Mouse (Mus musculus) heart, embryonic 11.5 days (tissue): Measurements from ENCODE around the gene Gm11037. TPM values are rescaled to one million over a fixed set of nuclear protein-coding genes. Genes with fewer than 3 reads are reported as not detected.

ENCODE experiments used
- ATAC-seq: fragments of 200-750 bp; cut with Nextera tagmentation; replicated peaks from 2 replicates; pipeline ENCODE4 v1.8.0; 2017; ENCODE audit warnings: moderate library complexity; ENCODE audit not compliant: insufficient number of reproducible peaks, low FRiP score, low TSS enrichment
- H3K27ac ChIP-seq: fragments of 300-500 bp; sonication (generic); 2 replicates; pipeline ENCODE4 v1.5.1; 2014; ENCODE audit warnings: mild to moderate bottlenecking, low read depth, low read length
- H3K27me3 ChIP-seq: fragments of 300-500 bp; sonication (generic); 2 replicates; pipeline ENCODE4 v1.6.1; 2014; ENCODE audit warnings: mild to moderate bottlenecking, low read length, mixed read lengths; ENCODE audit not compliant: control insufficient read depth, insufficient read depth
- H3K36me3 ChIP-seq: fragments of 300-500 bp; sonication (generic); 2 replicates; pipeline ENCODE4 v1.6.1; 2014; ENCODE audit warnings: mild to moderate bottlenecking, low read length, moderate library complexity, mixed read lengths; ENCODE audit not compliant: control insufficient read depth, insufficient read depth
- H3K4me1 ChIP-seq: fragments of 300-500 bp; sonication (generic); 2 replicates; pipeline ENCODE4 v1.6.1; 2014; ENCODE audit warnings: low read length; ENCODE audit not compliant: control insufficient read depth, insufficient read depth
- H3K4me2 ChIP-seq: fragments of 300-500 bp; sonication (generic); 2 replicates; pipeline ENCODE4 v1.6.1; 2014; ENCODE audit warnings: mild to moderate bottlenecking, moderate library complexity
- H3K4me3 ChIP-seq: fragments of 300-500 bp; sonication (generic); 2 replicates; pipeline ENCODE4 v1.5.1; 2014; ENCODE audit warnings: low read depth, low read length
- H3K9ac ChIP-seq: fragments of 300-500 bp; sonication (generic); 2 replicates; pipeline ENCODE4 v1.6.1; 2014; ENCODE audit warnings: mild to moderate bottlenecking, low read depth, low read length, moderate library complexity
- H3K9me3 ChIP-seq: fragments of 300-500 bp; sonication (generic); replicated peaks from 2 replicates; pipeline ENCODE4 v1.6.1; 2016; ENCODE audit warnings: low read length; ENCODE audit not compliant: control insufficient read depth
- WGBS: fragments of 180-500 bp; shearing (Covaris S2); extraction: QIAGEN DNeasy Blood & Tissue Kit; methylation state at CpG from one replicate; pipeline ENCODE4 v1.1.7; 2014; ENCODE audit not compliant: insufficient replicate concordance; 5-methylcytosine and 5-hydroxymethylcytosine counted together
- polyA plus RNA-seq: library from polyadenylated mRNA; unstranded; fragments of >200 nt; fragmentation: Nextera tagmentation; extraction: Ambion mirVana; gene quantifications from 2 replicates; pipeline ENCODE4 v1.2.1, GENCODE M21; 2014

The Gm11037 gene
- polyA plus RNA-seq, 1 experiment from 2014 or later = not detected

DNA sequence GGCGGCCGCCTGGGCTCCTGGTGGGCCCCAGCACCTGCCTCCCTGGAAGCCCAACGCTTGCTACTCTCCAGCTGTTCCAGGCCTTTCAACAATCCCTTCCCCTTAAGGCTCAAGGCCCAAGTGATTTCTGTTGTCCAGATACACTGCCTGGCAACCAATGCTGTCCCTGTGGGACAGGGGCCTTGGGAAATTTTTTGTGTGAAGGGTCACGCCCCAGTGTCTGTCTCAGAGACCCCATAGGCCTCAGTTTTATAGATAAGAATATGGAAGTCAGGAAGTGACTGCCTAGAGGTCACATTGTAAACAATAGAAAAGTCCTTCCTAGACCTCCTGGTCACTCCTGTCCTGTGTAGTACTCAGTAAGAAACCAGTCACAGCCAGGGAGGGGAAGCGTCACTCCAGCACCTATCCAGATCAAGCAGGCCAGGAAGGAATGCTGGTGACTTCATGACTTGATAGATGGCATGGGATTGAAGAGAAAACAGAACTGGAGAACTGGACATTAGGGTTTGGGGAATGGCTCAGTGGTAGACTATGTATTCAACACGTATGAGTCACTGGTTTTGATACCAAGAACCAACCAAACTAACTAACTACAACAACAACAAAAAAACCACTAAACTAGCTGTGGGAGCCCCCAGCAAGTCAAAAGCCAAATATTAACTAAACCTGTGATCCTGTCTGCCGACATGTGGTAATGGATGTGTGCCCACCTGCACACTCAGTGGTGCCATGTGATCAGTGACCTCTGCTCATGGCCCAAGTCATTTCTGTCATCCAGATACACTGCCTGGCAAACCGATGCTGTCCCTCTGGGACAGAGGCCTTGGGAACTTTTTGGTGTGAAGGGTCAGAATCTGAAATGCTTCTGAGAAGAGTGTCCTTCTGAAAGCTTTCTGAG lies 15.3 kb downstream of the Gm11037 start:
- H3K4me3 ChIP-seq = no peak overlapping the region
- ATAC-seq = no peak
- H3K4me1 ChIP-seq = 0 out of 2 replicates have a peak, but pooled peaks cover 8% of the 10 kb centered on the region
- no peak overlapping the region for H3K27ac ChIP-seq
- H3K36me3 ChIP-seq = peaks cover 21% of the 10 kb centered on the region
- H3K9me3 ChIP-seq = no peaks in the 10 kb centered on the region
- WGBS = 74% methylated on average over 8 of the region's 8 CpGs
- H3K27me3 ChIP-seq = 0 out of 2 replicates have a peak, but pooled peaks cover 2% of the 10 kb centered on the region
- no peak overlapping the region for H3K9ac ChIP-seq
- H3K4me2 ChIP-seq = no peak overlapping the region

GRCm38 (mm10) chr2:131149254-131149578 lies 15.9 kb downstream of the Gm11037 start:
- Histone ChIP-seq H3K36me3 (peaks cover 21% of the 10 kb centered on the region), H3K9ac (no peak overlapping the region), H3K4me2 (no peak overlapping the region), H3K9me3 (no peaks in the 10 kb centered on the region), H3K27ac (no peak overlapping the region), H3K27me3 (0 out of 2 replicates have a peak, but pooled peaks cover 2% of the 10 kb centered on the region), H3K4me1 (0 out of 2 replicates have a peak, but pooled peaks cover 8% of the 10 kb centered on the region), H3K4me3 (no peak overlapping the region)
- 92% methylated on average over 3 of the region's 3 CpGs for WGBS
- ATAC-seq = no peak

- no peaks in the 10 kb centered on the region for H3K9me3 ChIP-seq
- WGBS = 78% methylated on average over 7 of the region's 7 CpGs
- no peak overlapping the region for H3K4me2 ChIP-seq
- ATAC-seq = peak; percentile 70
- H3K4me3 ChIP-seq = no peak overlapping the region
- H3K4me1 ChIP-seq = peaks cover 19% of the 10 kb centered on the region
- H3K27ac ChIP-seq = no peak overlapping the region
- peaks cover 12% of the 10 kb centered on the region; the same call in 1 of the 2 replicates for H3K36me3 ChIP-seq
- no peaks in the 10 kb centered on the region for H3K27me3 ChIP-seq
- H3K9ac ChIP-seq = no peak overlapping the region
Observed at GRCm38 (mm10) chr2:131152166-131152730, 19.0 kb downstream of the Gm11037 start.

DNA sequence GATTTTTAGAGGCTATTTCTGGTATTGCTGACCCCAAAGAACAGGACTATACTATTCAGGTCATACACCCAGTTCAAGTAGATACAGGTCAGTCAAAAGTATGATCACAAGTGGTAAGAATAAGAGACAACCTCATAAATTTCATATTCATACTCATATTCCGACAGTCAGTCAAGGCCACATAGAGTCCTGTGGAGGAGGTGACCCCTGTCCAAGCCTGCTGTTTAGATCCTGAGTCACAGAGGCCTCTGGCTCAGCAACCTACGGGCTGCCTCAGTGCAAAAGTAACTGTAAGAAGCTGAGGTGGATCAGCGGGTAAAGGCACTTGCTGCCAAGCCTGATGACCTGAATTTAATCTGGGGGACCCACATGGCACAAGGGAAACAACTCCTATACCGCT lies 20.7 kb downstream of the Gm11037 start:
- Histone ChIP-seq H3K4me1 (peaks cover 25% of the 10 kb centered on the region), H3K27ac (no peak overlapping the region), H3K9me3 (no peaks in the 10 kb centered on the region), H3K27me3 (no peaks in the 10 kb centered on the region), H3K4me3 (no peak overlapping the region), H3K36me3 (peaks cover 8% of the 10 kb centered on the region; the same call in 1 of the 2 replicates), H3K9ac (no peak overlapping the region), H3K4me2 (no peak overlapping the region)
- no peak for ATAC-seq
- 92% methylated on average over 4 of the region's 4 CpGs for WGBS

GRCm38 (mm10) chr2:131156987-131157386 lies 23.7 kb downstream of the Gm11037 start:
- Histone ChIP-seq H3K27me3 (no peaks in the 10 kb centered on the region), H3K4me3 (no peak overlapping the region), H3K4me1 (peaks cover 28% of the 10 kb centered on the region), H3K27ac (no peak overlapping the region), H3K9ac (no peak overlapping the region), H3K4me2 (no peak overlapping the region), H3K36me3 (peaks cover 3% of the 10 kb centered on the region; the same call in 1 of the 2 replicates), H3K9me3 (no peaks in the 10 kb centered on the region)
- WGBS = 91% methylated on average over 7 of the region's 7 CpGs
- ATAC-seq = no peak

DNA sequence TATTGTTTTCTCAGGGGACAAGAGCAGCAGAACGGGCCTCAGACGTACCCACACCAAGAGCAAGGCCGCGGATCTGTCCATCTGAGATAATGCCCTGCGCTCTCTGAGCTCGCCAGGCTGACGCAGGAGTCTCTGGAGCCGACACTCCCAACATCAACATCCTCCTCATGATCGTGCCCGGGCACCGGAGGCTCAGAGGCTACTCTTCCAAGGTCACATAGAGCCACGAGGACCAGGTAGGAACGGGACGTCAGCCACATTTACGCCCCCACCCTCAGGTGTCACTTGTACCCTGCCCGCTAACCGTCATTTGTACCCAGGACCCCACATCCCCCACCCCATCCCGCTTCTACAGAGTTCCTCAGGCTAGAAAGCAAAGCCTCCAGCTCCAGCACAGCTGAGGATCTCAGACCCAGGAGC lies 26.2 kb downstream of the Gm11037 start:
- Histone ChIP-seq H3K4me2 (peak overlapping the region; percentile 91), H3K4me1 (peaks cover 28% of the 10 kb centered on the region), H3K4me3 (peak overlapping the region; percentile 84), H3K36me3 (no peaks in the 10 kb centered on the region; the same call in 1 of the 2 replicates), H3K9me3 (no peaks in the 10 kb centered on the region), H3K9ac (peak overlapping the region; percentile 91), H3K27me3 (no peaks in the 10 kb centered on the region), H3K27ac (peak overlapping the region; percentile 92)
- under 1% methylated on average over 18 of the region's 18 CpGs for WGBS
- peak; percentile 70 for ATAC-seq

DNA sequence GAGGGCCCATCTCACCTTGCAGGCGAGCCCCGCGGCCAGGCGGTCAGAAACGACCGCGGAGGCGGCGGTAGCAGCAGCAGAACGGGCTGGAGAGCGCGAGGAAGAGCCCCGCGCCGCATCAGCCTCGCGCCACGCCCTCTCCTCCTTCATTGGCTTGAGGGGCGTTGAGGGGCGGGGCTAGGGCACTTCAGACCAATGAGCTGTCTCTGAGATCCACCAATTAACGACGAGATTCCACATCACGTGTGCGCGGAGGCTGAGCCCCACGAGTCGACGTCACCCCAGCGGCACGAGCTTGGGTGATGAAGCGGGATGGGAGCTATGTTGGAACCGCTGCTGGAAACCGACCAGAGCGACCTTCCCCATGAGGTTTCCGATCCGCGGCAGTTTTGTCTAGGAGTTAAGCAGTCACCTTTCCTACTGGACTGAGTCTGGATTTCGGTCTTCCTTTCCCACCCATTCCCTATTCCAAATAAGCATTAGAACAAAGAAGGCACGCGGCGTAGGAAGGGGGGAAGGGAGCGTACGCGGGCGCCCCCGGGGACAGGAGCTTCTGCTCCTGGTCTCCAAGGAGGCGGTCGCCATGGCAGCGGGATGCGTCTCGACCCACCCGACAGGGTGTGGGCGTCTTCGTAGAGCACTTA lies 26.8 kb downstream of the Gm11037 start, which contains the start of gene 1700037H04Rik:
Gene 1700037H04Rik (minus strand): TSS at position 144 of the 644 bp plus-strand sequence.
- ATAC-seq = peak; percentile 95
- Histone ChIP-seq H3K36me3 (no peaks in the 10 kb centered on the region; the same call in 1 of the 2 replicates), H3K9ac (peak within 1 kb of the TSS; percentile 91), H3K4me3 (peak within 1 kb of the TSS; percentile 84), H3K27me3 (no peaks in the 10 kb centered on the region), H3K4me1 (peaks cover 28% of the 10 kb centered on the region), H3K27ac (peak within 1 kb of the TSS; percentile 92), H3K4me2 (peak within 1 kb of the TSS; percentile 91), H3K9me3 (no peaks in the 10 kb centered on the region)
- under 1% methylated on average over 54 of the region's 54 CpGs for WGBS

GRCm38 (mm10) chr2:131160671-131161111 lies 27.4 kb downstream of the Gm11037 start:
- Histone ChIP-seq H3K9ac (peak overlapping the region; percentile 91), H3K4me3 (peak overlapping the region; percentile 84), H3K27ac (peak overlapping the region; percentile 92), H3K36me3 (no peaks in the 10 kb centered on the region), H3K9me3 (no peaks in the 10 kb centered on the region), H3K4me2 (peak overlapping the region; percentile 91), H3K4me1 (peaks cover 28% of the 10 kb centered on the region), H3K27me3 (no peaks in the 10 kb centered on the region)
- WGBS = 1% methylated on average over 17 of the region's 17 CpGs
- ATAC-seq = no peak
